Mouse (Mus musculus): Measurements from ENCODE around the gene Cyp2c23.

DNA sequence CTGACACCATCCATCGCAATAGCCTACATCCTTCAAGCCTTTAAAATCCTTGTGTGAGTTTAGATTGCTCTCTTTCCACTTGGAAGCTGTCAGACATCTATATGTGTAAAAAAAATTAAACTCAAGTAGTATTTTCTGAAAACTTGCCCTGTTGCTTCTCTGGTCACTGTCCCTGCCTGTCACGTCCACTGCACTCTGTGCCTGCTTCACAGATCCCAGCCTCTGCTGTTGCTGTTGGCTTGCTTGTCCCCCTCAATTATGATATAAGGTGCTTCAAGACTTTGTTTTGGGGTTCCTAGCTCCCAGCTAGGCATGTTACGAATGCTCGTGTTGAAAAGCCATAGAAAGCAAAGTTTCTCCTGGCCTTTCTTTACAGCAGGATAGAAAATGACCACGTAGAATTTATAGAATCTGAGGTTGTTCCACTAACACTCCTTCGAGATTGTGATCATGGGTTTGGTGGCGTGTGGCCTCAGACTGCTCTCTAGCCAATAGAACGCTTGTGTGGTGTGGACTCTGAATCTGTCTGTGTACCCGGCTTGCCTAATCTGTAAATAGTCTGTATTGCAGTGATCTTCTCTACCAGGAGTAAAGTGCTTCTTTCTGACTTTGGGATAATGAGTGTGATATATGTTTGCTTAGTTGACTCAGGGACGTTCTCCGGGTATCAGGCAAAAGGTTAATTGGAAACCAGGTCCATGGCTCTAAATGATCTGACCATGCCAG is 30.0 kb downstream of the Cyp2c23 start:
- no peak for TF ChIP-seq GATA1 (IDR thresholded peaks at IDR 0.05; ENCODE audit: borderline replicate concordance, low read length)
- TF ChIP-seq FLI1 (IDR thresholded peaks at IDR 0.05; ENCODE audit: low read length) = no peak

Data from megakaryocyte, embryonic 14.5 days (primary cell).